Comparison of ENCODE assay signal across 19 mouse cellular contexts in genomic region chr11:72067326-72067725, GRCm38 (mm10). TPM values are rescaled to one million over a fixed set of nuclear protein-coding genes. Genes with fewer than 3 reads are reported as not detected.
DNase-seq lines count a peak whose midpoint lies in the region; ATAC-seq lines count a peak whose summit lies in the region.
"Had no signal": no experiment of that assay in that cellular context is flagged by ENCODE, and none has a peak within 500 bp of the region (broad histone marks: within the 10 kb centered on the region; RNA-seq: fewer than 3 reads in every experiment).

No protein-coding gene starts in this region.

- 0 out of 2 replicates have a peak, but pooled peaks have one; percentile 10 for ATAC-seq in hindbrain, embryonic 16.5 days
- ATAC-seq in hindbrain, embryonic 13.5 days (ENCODE audit: low FRiP score): no peak
- ATAC-seq in neural tube, embryonic 13.5 days (ENCODE audit: low read depth): no peak
- ATAC-seq in frontal cortex, adult (ENCODE audit: low TSS enrichment): no peak

- no peaks in the 10 kb centered on the region for H3K27me3 ChIP-seq in hindbrain, embryonic 16.5 days (replicated peaks; ENCODE audit: control insufficient read depth, insufficient read depth, low read length)
- 0 out of 2 replicates have a peak, but pooled peaks cover 5% of the 10 kb centered on the region for H3K27me3 ChIP-seq in hindbrain, embryonic 13.5 days
- H3K27me3 ChIP-seq in neural tube, embryonic 13.5 days: no peaks in the 10 kb centered on the region
- H3K27me3 ChIP-seq: embryonic facial prominence, embryonic 15.5 days; hindbrain, embryonic 12.5 days; liver, embryonic 15.5 days had no signal

- DNase-seq in neural tube, embryonic 10.5 days (ENCODE audit: extremely low spot score, low spot score): no peak
- peak; percentile 68 to 79 for DNase-seq in cerebellum, postnatal 14 days
- DNase-seq in yolk sac, embryonic 10.5 days (ENCODE audit: low spot score): no peak
- DNase-seq: adrenal gland, postnatal 14 days; gastrocnemius, postnatal 14 days; kidney, adult 11 months; lung, postnatal 14 days; spleen, adult 18-20 months; thymus, adult 18-20 months had no signal

- no peak overlapping the region for H3K4me2 ChIP-seq in hindbrain, embryonic 16.5 days (ENCODE audit: low read length)
- H3K4me2 ChIP-seq in hindbrain, embryonic 13.5 days: no peak overlapping the region
- no peak overlapping the region for H3K4me2 ChIP-seq in neural tube, embryonic 13.5 days
- H3K4me2 ChIP-seq: embryonic facial prominence, embryonic 15.5 days; hindbrain, embryonic 12.5 days; liver, embryonic 15.5 days had no signal

- no peak overlapping the region for H3K4me3 ChIP-seq in hindbrain, embryonic 16.5 days (ENCODE audit: low read length)
- H3K4me3 ChIP-seq in hindbrain, embryonic 13.5 days: no peak overlapping the region
- no peak overlapping the region for H3K4me3 ChIP-seq in neural tube, embryonic 13.5 days
- H3K4me3 ChIP-seq: embryonic facial prominence, embryonic 15.5 days; hindbrain, embryonic 12.5 days; left cerebral cortex, adult 2 months; liver, embryonic 15.5 days had no signal

- peaks cover 15% of the 10 kb centered on the region for H3K9me3 ChIP-seq in hindbrain, embryonic 16.5 days (ENCODE audit: control insufficient read depth, low read length)
- peaks cover 18% of the 10 kb centered on the region for H3K9me3 ChIP-seq in hindbrain, embryonic 13.5 days
- peaks cover 12% of the 10 kb centered on the region; the same call in 1 of the 2 replicates for H3K9me3 ChIP-seq in neural tube, embryonic 13.5 days
- H3K9me3 ChIP-seq: liver, embryonic 15.5 days had no signal

- H3K4me1 ChIP-seq in hindbrain, embryonic 16.5 days (ENCODE audit: control insufficient read depth, insufficient read depth, low read depth, low read length): peaks cover 2% of the 10 kb centered on the region; the same call in 1 of the 2 replicates
- H3K4me1 ChIP-seq in hindbrain, embryonic 13.5 days (replicated peaks): peaks cover 23% of the 10 kb centered on the region
- H3K4me1 ChIP-seq in neural tube, embryonic 13.5 days (replicated peaks): peaks cover 34% of the 10 kb centered on the region
- H3K4me1 ChIP-seq: liver, embryonic 15.5 days had no signal

- H3K27ac ChIP-seq in hindbrain, embryonic 16.5 days (ENCODE audit: low read depth, low read length): no peak overlapping the region
- no peak overlapping the region for H3K27ac ChIP-seq in hindbrain, embryonic 13.5 days
- peak overlapping the region; percentile 23; the same call in 1 of the 2 replicates for H3K27ac ChIP-seq in neural tube, embryonic 13.5 days (replicated peaks)
- H3K27ac ChIP-seq: embryonic facial prominence, embryonic 15.5 days; hindbrain, embryonic 12.5 days; kidney, postnatal 0 days; left cerebral cortex, adult 2 months; liver, embryonic 15.5 days had no signal

- peaks cover 16% of the 10 kb centered on the region for H3K36me3 ChIP-seq in hindbrain, embryonic 16.5 days (ENCODE audit: control insufficient read depth, insufficient read depth, low read length)
- H3K36me3 ChIP-seq in hindbrain, embryonic 13.5 days: peaks cover 7% of the 10 kb centered on the region; the same call in 1 of the 2 replicates
- H3K36me3 ChIP-seq in neural tube, embryonic 13.5 days: peaks cover 7% of the 10 kb centered on the region; the same call in 1 of the 2 replicates
- H3K36me3 ChIP-seq: hindbrain, embryonic 12.5 days; liver, embryonic 15.5 days had no signal

- 58% methylated on average over 5 of the region's 5 CpGs for WGBS in hindbrain, embryonic 16.5 days
- WGBS in hindbrain, embryonic 13.5 days: 71% methylated on average over 5 of the region's 5 CpGs
- 70% methylated on average over 5 of the region's 5 CpGs for WGBS in neural tube, embryonic 13.5 days

- no peak overlapping the region for H3K9ac ChIP-seq in hindbrain, embryonic 16.5 days (ENCODE audit: low read depth, low read length)
- H3K9ac ChIP-seq in hindbrain, embryonic 13.5 days: no peak overlapping the region
- no peak overlapping the region for H3K9ac ChIP-seq in neural tube, embryonic 13.5 days
- H3K9ac ChIP-seq: embryonic facial prominence, embryonic 15.5 days; hindbrain, embryonic 12.5 days; liver, embryonic 15.5 days had no signal

RNA-seq across cellular contexts. Expression of gene Pimreg, which starts 25.5 kb away (rescaled TPM):
- 33.5 and 38.5 TPM in 2 replicates for polyA plus RNA-seq in hindbrain, embryonic 16.5 days (2015; fragmentation: Nextera tagmentation; extraction: Ambion mirVana)
- 43.2 and 43.6 TPM in 2 replicates for polyA plus RNA-seq in hindbrain, embryonic 13.5 days (2015; fragmentation: Nextera tagmentation; extraction: Ambion mirVana)
- 31.2 and 37.8 TPM in 2 replicates for polyA plus RNA-seq in neural tube, embryonic 13.5 days (2015; fragmentation: Nextera tagmentation; extraction: Ambion mirVana)

RNA-seq across cellular contexts. Expression of gene Aipl1, which starts 30.0 kb away (rescaled TPM):
- polyA plus RNA-seq in hindbrain, embryonic 16.5 days (2015; fragmentation: Nextera tagmentation; extraction: Ambion mirVana): 0.27 and 0.41 TPM in 2 replicates
- 0.31 and 0.39 TPM in 2 replicates for polyA plus RNA-seq in hindbrain, embryonic 13.5 days (2015; fragmentation: Nextera tagmentation; extraction: Ambion mirVana)
- polyA plus RNA-seq in neural tube, embryonic 13.5 days (2015; fragmentation: Nextera tagmentation; extraction: Ambion mirVana): 0.32 and 0.39 TPM in 2 replicates
- polyA plus RNA-seq: stomach, embryonic 14.5 days had no signal

Comparison
In these comparisons a context has a peak if more than half of its experiments do, and no peak if none do; other contexts are left out.
1. DNase-seq: peak in cerebellum, postnatal 14 days (2 of 2); none in neural tube, embryonic 10.5 days (single experiment) and yolk sac, embryonic 10.5 days (single experiment).